Mouse (Mus musculus) ES-Bruce4 (cell line): ENCODE measurements around the gene Pkd1l3.

ENCODE experiments used
- CTCF ChIP-seq: IDR thresholded peaks from one replicate; pipeline ENCODE4 v1.8.1; 2011; ENCODE audit warnings: low read depth, low read length
- EP300 ChIP-seq: IDR thresholded peaks from 2 replicates; pipeline ENCODE4 v1.6.1; 2011; ENCODE audit warnings: low read depth, low read length; ENCODE audit not compliant: insufficient read depth

DNA sequence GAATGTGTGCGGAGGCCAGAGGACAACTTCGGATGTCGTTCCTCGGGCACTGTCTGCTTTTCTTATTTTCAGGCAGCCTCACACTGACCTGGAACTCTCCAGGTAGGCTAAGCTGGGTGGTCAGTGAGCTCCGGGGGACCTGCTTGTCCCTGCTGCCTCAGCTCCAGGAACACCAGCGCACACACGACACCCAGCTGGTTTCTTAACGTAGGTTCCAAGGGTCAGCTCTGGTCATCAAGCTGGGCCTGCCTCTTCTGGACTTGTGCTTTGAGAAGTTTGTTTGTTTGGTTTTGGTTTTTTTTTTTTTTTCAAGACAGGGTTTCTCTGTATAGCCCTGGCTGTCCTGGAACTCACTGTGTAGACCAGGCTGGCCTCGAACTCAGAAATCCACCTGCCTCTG is 23.4 kb upstream of the Pkd1l3 start:
- TF ChIP-seq CTCF: no peak
- no peak for TF ChIP-seq EP300
